Mouse (Mus musculus) heart, embryonic 14.5 days (tissue): ENCODE data around the gene Oxld1. TPM values are rescaled to one million over a fixed set of nuclear protein-coding genes. Genes with fewer than 3 reads are reported as not detected.

Experiments used
- ATAC-seq: fragments of 200-750 bp; cut with Nextera tagmentation; 2 replicates; pipeline ENCODE4 v1.8.0; 2017; ENCODE audit warnings: low read depth, moderate TSS enrichment; ENCODE audit not compliant: insufficient number of reproducible peaks, insufficient read depth, low FRiP score
- H3K27ac ChIP-seq, 2 experiments: fragments of 200-500 bp in 1 of 2; fragments of 300-500 bp in 1 of 2; sonication (generic) in 1 of 2; replicated peaks in 1 of 2; 2 replicates each; pipeline ENCODE4 v1.5.1; 2012 to 2014; ENCODE audit warnings: low read depth in 2 of 2, low read length in 2 of 2, control low read depth in 1 of 2, mild to moderate bottlenecking in 1 of 2, mixed read lengths in 1 of 2; ENCODE audit not compliant: control insufficient read depth in 1 of 2, insufficient read depth in 1 of 2
- H3K27me3 ChIP-seq: fragments of 300-500 bp; sonication (generic); 2 replicates; pipeline ENCODE4 v1.6.1; 2014; ENCODE audit warnings: mild to moderate bottlenecking, low read length, control low read depth; ENCODE audit not compliant: control insufficient read depth, insufficient read depth
- H3K36me3 ChIP-seq: fragments of 300-500 bp; sonication (generic); 2 replicates; pipeline ENCODE4 v1.6.1; 2014; ENCODE audit warnings: mild to moderate bottlenecking, control low read depth, low read length, mixed read lengths; ENCODE audit not compliant: control insufficient read depth, insufficient read depth
- H3K4me1 ChIP-seq, 2 experiments: fragments of 200-500 bp in 1 of 2; fragments of 300-500 bp in 1 of 2; sonication (generic) in 1 of 2; 2 replicates each; pipeline ENCODE4 v1.6.1; 2012 to 2014; ENCODE audit warnings: low read length in 2 of 2, control low read depth in 1 of 2, mixed read lengths in 1 of 2; ENCODE audit not compliant: control insufficient read depth in 2 of 2, insufficient read depth in 2 of 2
- H3K4me2 ChIP-seq: fragments of 300-500 bp; sonication (generic); 2 replicates; pipeline ENCODE4 v1.6.1; 2014; ENCODE audit warnings: mild to moderate bottlenecking, low read length
- H3K4me3 ChIP-seq, 2 experiments: fragments of 200-500 bp in 1 of 2; fragments of 300-500 bp in 1 of 2; sonication (generic) in 1 of 2; 2 replicates each; pipeline ENCODE4 v1.5.1; 2012 to 2014; ENCODE audit warnings: low read length in 2 of 2, mild to moderate bottlenecking in 2 of 2, control low read depth in 1 of 2, low read depth in 1 of 2, moderate library complexity in 1 of 2; ENCODE audit not compliant: control insufficient read depth in 1 of 2, insufficient read depth in 1 of 2
- H3K9ac ChIP-seq: fragments of 300-500 bp; sonication (generic); 2 replicates; pipeline ENCODE4 v1.6.1; 2014; ENCODE audit warnings: mild to moderate bottlenecking, low read length
- H3K9me3 ChIP-seq: fragments of 300-500 bp; sonication (generic); 2 replicates; pipeline ENCODE4 v1.6.1; 2016; ENCODE audit warnings: low read length, control low read depth; ENCODE audit not compliant: control insufficient read depth
- WGBS: fragments of 180-500 bp; shearing (Covaris S2); extraction: QIAGEN DNeasy Blood & Tissue Kit; methylation state at CpG from one replicate; pipeline ENCODE4 v1.1.7; 2014; 5-methylcytosine and 5-hydroxymethylcytosine counted together
- polyA plus RNA-seq: library from polyadenylated mRNA; unstranded; fragments of >200 nt; fragmentation: Nextera tagmentation; extraction: Ambion mirVana; gene quantifications from 2 replicates; pipeline ENCODE4 v1.2.1, GENCODE M21; 2014

Oxld1 gene
- polyA plus RNA-seq, 1 experiment from 2014 or later = 24.9 TPM

DNA sequence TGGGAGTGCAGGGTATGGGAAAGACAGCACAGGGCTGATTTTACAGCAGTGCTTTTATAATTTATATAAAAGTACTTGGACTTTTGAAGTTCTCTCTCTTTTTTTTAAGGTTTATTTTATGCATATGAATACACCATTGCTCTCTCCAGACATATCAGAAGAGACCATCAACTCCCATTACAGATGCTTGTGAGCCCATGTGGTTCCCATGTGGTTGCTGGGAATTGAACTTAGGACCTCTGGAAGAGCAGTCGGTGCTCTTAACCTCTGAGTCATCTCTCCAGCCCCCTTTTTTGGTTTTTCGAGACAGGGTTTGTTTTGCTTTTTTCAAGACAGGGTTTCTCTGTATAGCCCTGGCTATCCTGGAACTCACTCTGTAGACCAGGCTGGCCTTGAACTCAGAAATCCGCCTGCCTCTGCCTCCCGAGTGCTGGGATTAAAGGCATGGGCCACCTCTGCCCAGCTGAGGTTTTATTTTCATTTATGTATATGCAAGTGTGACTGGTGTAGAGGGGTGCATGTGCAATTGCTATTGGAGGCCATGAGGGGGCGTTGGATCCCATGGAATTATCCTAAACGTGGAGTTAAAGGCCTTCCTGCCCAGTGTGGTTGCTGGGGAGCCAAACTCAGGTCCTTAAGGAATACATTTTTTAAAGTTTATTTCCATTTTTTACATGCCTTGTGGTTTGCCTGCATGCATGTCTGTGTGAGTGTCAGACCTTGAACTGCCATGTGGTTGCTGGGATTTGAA lies 1.2 kb upstream of the Oxld1 start:
- peaks cover 51% of the 10 kb centered on the region for H3K36me3 ChIP-seq
- peak overlapping the region; percentile 96 for H3K9ac ChIP-seq
- peak overlapping the region; percentile 66 to 83 for H3K4me3 ChIP-seq
- 71% methylated on average over 6 of the region's 6 CpGs for WGBS
- no peaks in the 10 kb centered on the region for H3K9me3 ChIP-seq
- no peaks in the 10 kb centered on the region for H3K27me3 ChIP-seq
- ATAC-seq = no peak
- H3K27ac ChIP-seq = no peak overlapping the region
- peak overlapping the region; percentile 88 for H3K4me2 ChIP-seq
- H3K4me1 ChIP-seq = peaks cover 4 to 9% of the 10 kb centered on the region in 2 experiments

- WGBS = 15% methylated on average over 14 of the region's 14 CpGs
- Histone ChIP-seq H3K4me3 (peak overlapping the region; percentile 66 to 83), H3K9me3 (no peaks in the 10 kb centered on the region), H3K36me3 (peaks cover 36% of the 10 kb centered on the region), H3K27me3 (no peaks in the 10 kb centered on the region), H3K4me1 (peaks cover 4 to 9% of the 10 kb centered on the region in 2 experiments), H3K27ac (peak overlapping the region; percentile 80 to 94), H3K9ac (peak overlapping the region; percentile 96), H3K4me2 (peak overlapping the region; percentile 88)
- peak; percentile 24; the same call in 1 of the 2 replicates for ATAC-seq
These were observed 498 bp downstream of the Oxld1 start for GRCm38 (mm10) chr11:120457370-120457769.

DNA sequence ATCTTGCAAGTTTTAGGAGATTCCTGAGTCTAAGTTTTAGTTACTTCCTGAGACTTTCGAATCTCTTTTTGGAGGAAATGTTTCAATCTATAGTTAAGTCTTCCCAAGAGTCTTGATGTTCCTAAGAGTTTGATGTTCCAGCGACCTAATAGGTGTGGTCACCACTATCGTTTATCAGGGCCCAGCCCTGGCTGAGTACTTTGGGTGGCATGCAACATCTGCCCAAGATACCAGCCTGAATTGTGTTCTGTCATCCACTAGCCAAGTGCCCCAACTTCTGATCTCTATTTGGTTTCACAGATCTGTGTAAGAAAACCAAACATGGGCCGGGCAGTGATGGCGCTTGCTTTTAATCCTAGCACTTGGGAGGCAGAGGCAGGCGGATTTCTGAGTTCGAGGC lies 2.5 kb downstream of the Oxld1 start:
- Histone ChIP-seq H3K27me3 (no peaks in the 10 kb centered on the region), H3K9ac (no peak overlapping the region), H3K36me3 (peaks cover 18% of the 10 kb centered on the region), H3K27ac (no peak overlapping the region), H3K4me3 (no peak overlapping the region), H3K9me3 (no peaks in the 10 kb centered on the region), H3K4me1 (peaks cover 4 to 9% of the 10 kb centered on the region in 2 experiments), H3K4me2 (no peak overlapping the region)
- WGBS = 87% methylated on average over 7 of the region's 7 CpGs
- ATAC-seq = no peak

DNA sequence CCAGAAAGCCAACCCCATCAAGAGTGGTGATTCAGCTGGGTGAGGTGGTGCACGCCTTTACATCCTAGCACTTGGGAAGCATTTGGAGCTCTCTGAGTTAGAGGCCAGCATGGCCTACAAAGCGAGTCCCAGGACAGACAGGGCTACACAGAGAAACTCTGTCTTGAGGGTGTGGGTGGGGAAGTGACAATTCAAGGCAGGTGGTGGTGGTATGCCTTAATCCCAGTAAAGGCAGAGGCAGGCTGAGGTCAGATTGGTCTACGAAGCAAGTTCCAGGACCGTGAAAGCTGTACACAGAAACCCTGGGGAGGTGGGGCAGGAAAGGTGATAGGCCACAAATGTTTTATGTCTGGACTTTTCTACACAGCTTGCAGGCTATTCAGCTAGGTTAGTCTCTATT lies 2.9 kb downstream of the Oxld1 start:
- Histone ChIP-seq H3K27ac (no peak overlapping the region), H3K4me3 (no peak overlapping the region), H3K4me1 (peaks cover 4 to 9% of the 10 kb centered on the region in 2 experiments), H3K27me3 (no peaks in the 10 kb centered on the region), H3K9ac (no peak overlapping the region), H3K36me3 (peaks cover 14% of the 10 kb centered on the region), H3K4me2 (no peak overlapping the region), H3K9me3 (no peaks in the 10 kb centered on the region)
- WGBS = 91% methylated on average over 4 of the region's 4 CpGs
- no peak for ATAC-seq

DNA sequence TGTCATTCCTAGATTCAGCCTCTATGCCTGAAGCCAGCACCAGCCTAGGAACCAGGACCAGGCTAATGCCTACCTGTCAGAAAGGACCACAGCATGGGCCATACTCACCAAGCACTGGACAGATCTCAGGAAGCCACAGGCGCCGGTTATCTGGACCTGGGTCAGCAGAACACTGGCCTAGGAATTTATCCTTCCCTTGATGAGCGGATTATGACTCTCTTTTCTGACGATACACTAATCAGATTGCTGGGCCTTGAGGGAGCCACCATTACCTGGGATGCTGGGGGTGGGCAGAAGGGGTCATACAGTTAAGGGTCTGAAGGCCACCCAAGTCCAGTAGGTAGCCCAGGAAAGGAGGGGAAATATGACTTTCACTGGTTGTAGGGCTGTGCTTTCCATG lies 4.6 kb downstream of the Oxld1 start, which contains the start of gene Pde6g:
TSS of gene Pde6g (minus strand) at position 195 of the 400 bp plus-strand sequence.
- Histone ChIP-seq H3K27me3 (no peaks in the 10 kb centered on the region), H3K36me3 (peaks cover 6% of the 10 kb centered on the region; the same call in 1 of the 2 replicates), H3K4me3 (no peak within 1 kb of the TSS), H3K9ac (no peak within 1 kb of the TSS), H3K4me1 (peaks cover 4% of the 10 kb centered on the region in 2 experiments; a peak in 3 of 4 replicates), H3K9me3 (no peaks in the 10 kb centered on the region), H3K4me2 (no peak within 1 kb of the TSS), H3K27ac (no peak within 1 kb of the TSS)
- no peak for ATAC-seq
- WGBS = 78% methylated on average over 4 of the region's 4 CpGs

DNA sequence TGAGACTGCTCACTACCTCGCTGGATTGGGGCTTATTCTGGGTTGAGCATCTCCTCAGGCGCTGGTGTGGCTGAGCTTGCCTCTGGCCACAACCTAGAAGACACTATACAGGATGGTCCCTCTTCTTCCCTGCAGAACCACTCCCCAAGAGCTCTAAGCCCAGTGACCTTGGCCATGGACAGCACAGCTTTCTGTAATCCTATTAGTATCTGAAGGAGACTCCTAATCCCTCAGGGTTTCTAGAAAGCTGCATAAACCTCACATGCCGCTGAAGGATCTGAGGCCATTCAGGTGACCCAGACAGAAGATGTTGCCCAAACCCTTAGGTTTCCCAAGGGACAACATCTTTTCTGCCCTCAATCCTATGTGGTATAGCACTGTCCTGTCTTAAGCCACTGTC lies 5.6 kb downstream of the Oxld1 start:
- Histone ChIP-seq H3K9me3 (no peaks in the 10 kb centered on the region), H3K4me3 (no peak overlapping the region), H3K27ac (no peak overlapping the region), H3K9ac (no peak overlapping the region), H3K4me2 (no peak overlapping the region), H3K27me3 (no peaks in the 10 kb centered on the region), H3K4me1 (peaks cover 4% of the 10 kb centered on the region in 2 experiments; a peak in 3 of 4 replicates), H3K36me3 (peaks cover 6% of the 10 kb centered on the region; the same call in 1 of the 2 replicates)
- 64% methylated on average over 3 of the region's 3 CpGs for WGBS
- no peak for ATAC-seq

GRCm38 (mm10) chr11:120447179-120447578 lies 10.7 kb downstream of the Oxld1 start:
- no peaks in the 10 kb centered on the region for H3K4me1 ChIP-seq
- H3K9me3 ChIP-seq = no peaks in the 10 kb centered on the region
- no peak overlapping the region for H3K4me3 ChIP-seq
- 82% methylated on average over 7 of the region's 7 CpGs for WGBS
- ATAC-seq = no peak
- H3K9ac ChIP-seq = no peak overlapping the region
- H3K27me3 ChIP-seq = no peaks in the 10 kb centered on the region
- H3K4me2 ChIP-seq = no peak overlapping the region
- no peaks in the 10 kb centered on the region for H3K36me3 ChIP-seq
- no peak overlapping the region for H3K27ac ChIP-seq
